Comparison of ENCODE assay signal across 8 mouse cellular contexts in the genomic region with DNA sequence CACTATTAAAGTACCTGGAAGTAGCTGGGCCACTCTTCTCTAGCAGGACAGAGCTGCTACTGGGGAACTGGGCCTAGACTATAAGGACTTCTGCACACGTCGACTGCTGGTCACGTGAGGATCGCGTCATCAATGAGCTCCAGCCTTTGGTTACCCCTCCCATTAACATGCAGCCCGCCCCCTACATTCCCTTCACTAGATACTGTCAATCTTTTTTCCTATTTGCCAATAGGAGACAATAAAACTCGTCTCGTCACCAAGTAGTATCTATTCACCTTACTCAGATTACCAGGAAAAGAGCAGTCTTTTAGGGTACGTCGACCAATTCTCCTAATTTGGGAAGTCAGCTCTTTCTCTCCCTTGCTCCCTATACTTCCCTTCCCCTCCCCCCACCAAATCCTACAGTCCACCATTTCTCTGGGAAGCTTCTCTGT. TPM values are rescaled to one million over a fixed set of nuclear protein-coding genes. Genes with fewer than 3 reads are reported as not detected.
DNase-seq lines count a peak whose midpoint lies in the region; ATAC-seq and TF ChIP-seq lines count a peak whose summit lies in the region.

Tceal8 (minus strand) TSS at position 225 of the 434 bp plus-strand sequence.

- peak; percentile 97 for ATAC-seq in heart, embryonic 14.5 days (ENCODE audit: insufficient number of reproducible peaks, insufficient read depth, low FRiP score, low read depth)
- peak; percentile 92 for ATAC-seq in liver, embryonic 12.5 days
- peak; percentile 93 for ATAC-seq in stomach, embryonic 15.5 days (ENCODE audit: insufficient read depth, low FRiP score, low read depth)

- H3K9ac ChIP-seq in heart, embryonic 14.5 days (ENCODE audit: low read length), result peak within 1 kb of the TSS; percentile 89
- peak within 1 kb of the TSS; percentile 77 for H3K9ac ChIP-seq in liver, embryonic 12.5 days
- peak within 1 kb of the TSS; percentile 37 for H3K9ac ChIP-seq in stomach, embryonic 15.5 days

- TF ChIP-seq CTCF in E14TG2a.4 (conservative IDR thresholded peaks at IDR 0.05; ENCODE audit: low read length), result no peak

- peak within 1 kb of the TSS; percentile 89 for H3K27ac ChIP-seq in forebrain, embryonic 10.5 days
- H3K27ac ChIP-seq in heart, embryonic 14.5 days (replicated peaks in 1 of 2; ENCODE audit: control insufficient read depth in 1 of 2, insufficient read depth in 1 of 2, low read depth in 2 of 2, low read length in 2 of 2), result peak within 1 kb of the TSS; percentile 92 to 98
- peak within 1 kb of the TSS; percentile 85 for H3K27ac ChIP-seq in liver, embryonic 12.5 days
- peak within 1 kb of the TSS; percentile 85 for H3K27ac ChIP-seq in stomach, embryonic 15.5 days

- no peaks in the 10 kb centered on the region for H3K27me3 ChIP-seq in E14TG2a.4 (ENCODE audit: insufficient read depth, low read length)
- H3K27me3 ChIP-seq in forebrain, embryonic 10.5 days (ENCODE audit: poor library complexity, severe bottlenecking), result peaks cover 76% of the 10 kb centered on the region
- H3K27me3 ChIP-seq in heart, embryonic 14.5 days (ENCODE audit: control insufficient read depth, insufficient read depth, low read length), result no peaks in the 10 kb centered on the region
- no peaks in the 10 kb centered on the region for H3K27me3 ChIP-seq in liver, embryonic 12.5 days (replicated peaks)
- H3K27me3 ChIP-seq in stomach, embryonic 15.5 days (replicated peaks), result no peaks in the 10 kb centered on the region

- H3K4me3 ChIP-seq in E14TG2a.4 (replicated peaks; ENCODE audit: low read length), result peak within 1 kb of the TSS; percentile 86
- H3K4me3 ChIP-seq in forebrain, embryonic 10.5 days, result peak within 1 kb of the TSS; percentile 62
- peak within 1 kb of the TSS; percentile 63 to 67 for H3K4me3 ChIP-seq in heart, embryonic 14.5 days (ENCODE audit: control insufficient read depth in 1 of 2, insufficient read depth in 1 of 2, low read depth in 1 of 2, low read length in 2 of 2)
- peak within 1 kb of the TSS; percentile 69 for H3K4me3 ChIP-seq in liver, embryonic 12.5 days
- H3K4me3 ChIP-seq in stomach, embryonic 15.5 days (replicated peaks), result peak within 1 kb of the TSS; percentile 54

- DNase-seq in c-Kit-positive CD71-negative TER-119-negative erythroid progenitor cells, embryonic 14.5 days (ENCODE audit: low read depth), result peak; percentile 65
- DNase-seq in forebrain, embryonic 10.5 days (ENCODE audit: extremely low spot score, low spot score), result peak; percentile 77
- DNase-seq in kidney, postnatal 14 days, result peak; percentile 88
- peak; percentile 1 for DNase-seq in naive thymus-derived CD4-positive, alpha-beta T cell, adult 2 months (ENCODE audit: low read depth)

- peaks cover 11% of the 10 kb centered on the region; the same call in 1 of the 2 replicates for H3K36me3 ChIP-seq in E14TG2a.4 (ENCODE audit: insufficient read depth, low read length)
- H3K36me3 ChIP-seq in forebrain, embryonic 10.5 days (replicated peaks), result peaks cover 6% of the 10 kb centered on the region; the same call in 1 of the 2 replicates
- H3K36me3 ChIP-seq in heart, embryonic 14.5 days (ENCODE audit: control insufficient read depth, insufficient read depth, low read length), result peaks cover 14% of the 10 kb centered on the region; the same call in 1 of the 2 replicates
- H3K36me3 ChIP-seq in liver, embryonic 12.5 days, result peaks cover 7% of the 10 kb centered on the region
- H3K36me3 ChIP-seq in stomach, embryonic 15.5 days, result no peaks in the 10 kb centered on the region

- H3K4me1 ChIP-seq in E14TG2a.4 (replicated peaks; ENCODE audit: low read depth, low read length), result peaks cover 27% of the 10 kb centered on the region
- H3K4me1 ChIP-seq in forebrain, embryonic 10.5 days, result peaks cover 4% of the 10 kb centered on the region; the same call in 1 of the 2 replicates
- H3K4me1 ChIP-seq in heart, embryonic 14.5 days (ENCODE audit: control insufficient read depth in 2 of 2, insufficient read depth in 2 of 2, low read length in 2 of 2), result no peaks in the 10 kb centered on the region
- H3K4me1 ChIP-seq in liver, embryonic 12.5 days, result 0 out of 2 replicates have a peak, but pooled peaks cover 3% of the 10 kb centered on the region
- H3K4me1 ChIP-seq in stomach, embryonic 15.5 days, result no peaks in the 10 kb centered on the region

- no peaks in the 10 kb centered on the region for H3K9me3 ChIP-seq in E14TG2a.4 (ENCODE audit: low read length)
- no peaks in the 10 kb centered on the region for H3K9me3 ChIP-seq in forebrain, embryonic 10.5 days
- H3K9me3 ChIP-seq in heart, embryonic 14.5 days (ENCODE audit: control insufficient read depth, low read length), result no peaks in the 10 kb centered on the region
- H3K9me3 ChIP-seq in liver, embryonic 12.5 days (replicated peaks), result no peaks in the 10 kb centered on the region
- no peaks in the 10 kb centered on the region for H3K9me3 ChIP-seq in stomach, embryonic 15.5 days

- peak within 1 kb of the TSS; percentile 70 for H3K4me2 ChIP-seq in heart, embryonic 14.5 days (ENCODE audit: low read length)
- H3K4me2 ChIP-seq in liver, embryonic 12.5 days, result peak within 1 kb of the TSS; percentile 71
- peak within 1 kb of the TSS; percentile 48 for H3K4me2 ChIP-seq in stomach, embryonic 15.5 days

- WGBS in forebrain, embryonic 10.5 days, result 18% methylated on average over 10 of the region's 10 CpGs
- 13% methylated on average over 10 of the region's 10 CpGs for WGBS in heart, embryonic 14.5 days
- WGBS in liver, embryonic 12.5 days (ENCODE audit: insufficient replicate concordance), result 14% methylated on average over 10 of the region's 10 CpGs
- WGBS in stomach, embryonic 15.5 days, result 19% methylated on average over 10 of the region's 10 CpGs

RNA-seq across cellular contexts. Expression of gene Tceal8, which starts in this region (rescaled TPM):
- 166 and 173 TPM in 2 replicates for polyA plus RNA-seq in forebrain, embryonic 10.5 days (2016; fragmentation: Nextera tagmentation; extraction: Ambion mirVana)
- 263 and 279 TPM in 2 replicates for polyA plus RNA-seq in heart, embryonic 14.5 days (2014; fragmentation: Nextera tagmentation; extraction: Ambion mirVana)
- polyA plus RNA-seq in liver, embryonic 12.5 days (2016; fragmentation: Nextera tagmentation; extraction: Ambion mirVana), result 182 and 192 TPM in 2 replicates
- polyA plus RNA-seq in stomach, embryonic 15.5 days (2015; fragmentation: Nextera tagmentation; extraction: Ambion mirVana), result 188 and 195 TPM in 2 replicates

Comparison
In these comparisons a context has a peak if more than half of its experiments do, and no peak if none do; other contexts are left out.
1. Peak in every context shown above with its lines: DNase-seq, ATAC-seq, H3K4me3 ChIP-seq and H3K27ac ChIP-seq.
2. DNase-seq: peak in every context shown above with its lines; median percentile 88 in kidney, postnatal 14 days; 77 in forebrain, embryonic 10.5 days; 65 in c-Kit-positive CD71-negative TER-119-negative erythroid progenitor cells, embryonic 14.5 days; 1 in naive thymus-derived CD4-positive, alpha-beta T cell, adult 2 months.
3. H3K9ac ChIP-seq: peak in every context shown above with its lines; median percentile 89 in heart, embryonic 14.5 days; 77 in liver, embryonic 12.5 days; 37 in stomach, embryonic 15.5 days.